Mouse (Mus musculus) heart, adult 2 months (tissue): ENCODE measurements around the gene Exd1. TPM values are rescaled to one million over a fixed set of nuclear protein-coding genes. Genes with fewer than 3 reads are reported as not detected.

ENCODE experiments used
- DNase-seq, 2 experiments: peaks; one replicate each; pipeline ENCODE4 v3.0.0; 2021
- H3K27ac ChIP-seq: fragments of 200-600 bp; 2 replicates; pipeline ENCODE4 v1.8.1; 2022
- H3K27me3 ChIP-seq: fragments of 200-500 bp; 2 replicates; pipeline ENCODE4 v1.6.1; 2012; ENCODE audit warnings: mild to moderate bottlenecking, low read length, inconsistent platforms, mixed read lengths; ENCODE audit not compliant: control insufficient read depth, insufficient read depth
- H3K36me3 ChIP-seq: fragments of 200-500 bp; 2 replicates; pipeline ENCODE4 v1.6.1; 2012; ENCODE audit warnings: low read length, inconsistent platforms; ENCODE audit not compliant: control insufficient read depth, insufficient read depth
- H3K4me1 ChIP-seq: fragments of 200-500 bp; 2 replicates; pipeline ENCODE4 v1.6.1; 2011; ENCODE audit warnings: low read length; ENCODE audit not compliant: control insufficient read depth, insufficient read depth
- H3K4me3 ChIP-seq: fragments of 200-600 bp; 2 replicates; pipeline ENCODE4 v1.8.1; 2022
- H3K79me2 ChIP-seq: fragments of 200-500 bp; replicated peaks from 2 replicates; pipeline ENCODE4 v1.6.1; 2012; ENCODE audit warnings: mild to moderate bottlenecking, inconsistent platforms, low read length, moderate library complexity, mixed read lengths; ENCODE audit not compliant: control insufficient read depth, insufficient read depth
- H3K9ac ChIP-seq: fragments of 200-500 bp; 2 replicates; pipeline ENCODE4 v1.6.1; 2012; ENCODE audit warnings: low read depth, mild to moderate bottlenecking, control low read depth, inconsistent platforms, low read length, mixed read lengths
- CTCF ChIP-seq: fragments of 200-600 bp; IDR thresholded peaks from 2 replicates; pipeline ENCODE4 v1.8.1; 2022; ENCODE audit warnings: antibody characterized with exemption, mild to moderate bottlenecking, moderate library complexity
- EP300 ChIP-seq: fragments of 200-500 bp; IDR thresholded peaks from 2 replicates; pipeline ENCODE4 v1.6.1; 2011; ENCODE audit warnings: low read depth, low read length, control low read depth; ENCODE audit not compliant: insufficient read depth
- POLR2A ChIP-seq: fragments of 200-500 bp; IDR thresholded peaks from 2 replicates; pipeline ENCODE4 v1.6.1; 2011; ENCODE audit warnings: mild to moderate bottlenecking, low read depth, low read length, control low read depth; ENCODE audit not compliant: insufficient read depth
- WGBS: fragments of 180-500 bp; shearing (Covaris S2); methylation state at CpG from one replicate; pipeline ENCODE4 v1.1.7; 2018; 5-methylcytosine and 5-hydroxymethylcytosine counted together
- intact Hi-C: fragments of 180-260 bp; cut with DNase I; formaldehyde crosslinking; loops from one replicate; pipeline ENCODE4 v1.15.1; 2025
- long read RNA-seq: library from polyadenylated mRNA; stranded (forward); transcript quantifications from one replicate; pipeline ENCODE4 v2.0.0, GENCODE M21; 2021
- polyA plus RNA-seq: library from polyadenylated mRNA; depleted of rRNA; stranded (reverse); fragments of >200 nt; gene quantifications from 2 replicates; pipeline ENCODE4 v1.2.3, GENCODE M21; 2012; rRNA removed
- total RNA-seq, 2 experiments: library from RNA; stranded (reverse); gene quantifications; 2 replicates each; pipeline ENCODE4 v1.2.3; 2021

The Exd1 gene
- total RNA-seq (under 1 TPM; 0.18 to 0.23 TPM), polyA plus RNA-seq (0.21 and 0.26 TPM in 2 replicates)
- long read RNA-seq, partial matches to known transcripts = 2 of 2 reads
- long read RNA-seq, other reads (novel, unspliced or antisense) = 0 of 2 reads

DNA sequence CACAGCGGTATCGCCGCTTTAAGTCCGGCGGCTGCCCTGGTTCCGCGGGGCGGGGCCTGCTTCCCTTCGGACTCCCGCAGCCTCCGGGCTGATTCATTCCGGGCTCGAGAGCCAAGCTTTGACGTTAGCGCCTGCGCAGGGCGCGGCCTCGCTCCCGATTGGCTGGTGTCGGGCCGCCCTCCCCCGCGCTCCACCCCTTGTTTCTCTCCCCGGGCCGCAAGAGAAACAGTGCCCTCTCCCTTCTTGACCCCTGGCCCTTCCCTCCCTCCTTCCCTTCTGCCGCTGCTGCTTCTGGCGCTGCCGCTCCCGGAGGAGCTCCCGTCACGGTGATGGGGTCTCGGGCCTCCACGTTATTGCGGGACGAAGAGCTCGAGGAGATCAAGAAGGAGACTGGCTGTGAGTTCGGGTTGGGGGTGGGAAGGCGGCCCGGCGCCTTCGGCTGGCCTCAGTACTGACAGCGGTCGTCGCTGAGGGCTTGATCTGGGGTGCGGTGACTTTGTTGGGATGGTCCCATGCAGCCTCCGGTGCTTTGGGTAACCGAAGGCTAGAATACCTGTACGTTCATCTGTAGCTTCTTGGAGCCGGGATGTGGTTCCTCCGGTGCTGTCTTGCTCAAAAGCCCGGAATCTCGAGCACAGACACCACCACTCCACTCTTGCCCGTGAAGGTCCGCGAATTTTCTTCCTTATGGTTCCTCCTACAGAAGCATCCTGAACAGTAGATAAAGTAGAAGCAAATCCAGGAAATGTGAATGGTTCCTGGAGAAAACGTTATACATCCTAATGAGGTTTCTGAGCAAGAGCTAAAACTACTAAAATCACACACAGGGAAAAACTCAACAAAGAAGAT, at the start of gene Exd1, which contains the start of gene Chp1:
TSS of gene Exd1 (minus strand) at position 106 of the 849 bp plus-strand sequence.
TSS of gene Chp1 (plus strand) at position 176 of the 849 bp plus-strand sequence.
- H3K4me3 ChIP-seq = peak within 1 kb of the TSS; percentile 65
- peaks cover 2% of the 10 kb centered on the region; the same call in 1 of the 2 replicates for H3K4me1 ChIP-seq
- peaks cover 11% of the 10 kb centered on the region for H3K36me3 ChIP-seq
- intact Hi-C loops = loop anchor here (2.0 to 5.0 kb wide), 4 partner anchors 47 to 800 kb away; partner anchors contain the start of genes Inafm2, Ino80 and Ndufaf1
- no peaks in the 10 kb centered on the region for H3K27me3 ChIP-seq
- no peaks in the 10 kb centered on the region; the same call in 1 of the 2 replicates for H3K79me2 ChIP-seq
- H3K9ac ChIP-seq = peak within 1 kb of the TSS; percentile 86
- WGBS = under 1% methylated on average over 57 of the region's 57 CpGs
- peak; percentile 78 for TF ChIP-seq POLR2A
- TF ChIP-seq CTCF = no peak
- H3K27ac ChIP-seq = peak within 1 kb of the TSS; percentile 93
- peak; percentile 99 to 100 for DNase-seq

DNA sequence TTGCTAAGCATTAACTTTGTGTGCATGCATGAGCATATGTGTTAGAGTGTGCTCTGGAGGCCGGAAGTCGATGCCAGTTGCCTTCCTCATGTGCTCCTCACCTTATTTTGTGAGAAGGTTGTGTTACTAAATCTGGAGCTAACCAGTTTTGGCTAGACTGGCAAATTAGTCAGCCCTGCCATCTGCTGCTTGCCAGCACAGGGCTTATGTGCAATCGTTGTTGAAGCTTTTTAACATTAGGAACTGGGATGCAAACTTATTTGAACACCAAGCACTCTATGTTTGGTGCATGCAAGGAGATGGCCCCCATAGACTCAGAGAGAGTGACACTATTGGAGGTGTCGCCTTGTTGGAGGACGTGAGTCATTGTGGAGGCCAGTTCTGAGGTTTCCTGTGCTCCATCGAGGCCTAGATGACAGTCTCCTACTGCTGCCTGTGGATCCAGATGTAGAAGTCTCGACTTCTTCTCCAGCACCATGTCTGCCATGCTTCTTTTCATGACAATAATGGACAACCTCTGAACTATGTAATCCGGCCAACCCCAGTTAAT, 49.4 kb upstream of the Exd1 start:
- 48% methylated on average over 8 of the region's 8 CpGs for WGBS
- H3K79me2 ChIP-seq = peaks cover 4% of the 10 kb centered on the region; the same call in 1 of the 2 replicates
- TF ChIP-seq POLR2A (no peak), CTCF (no peak), EP300 (0 out of 2 replicates have a peak, but pooled peaks have one; percentile 49)
- no peak overlapping the region for H3K4me3 ChIP-seq
- peaks cover 54% of the 10 kb centered on the region for H3K36me3 ChIP-seq
- no peak overlapping the region for H3K9ac ChIP-seq
- no peaks in the 10 kb centered on the region for H3K27me3 ChIP-seq
- peak overlapping the region; percentile 99; the same call in 1 of the 2 replicates for H3K27ac ChIP-seq
- H3K4me1 ChIP-seq = peaks cover 23% of the 10 kb centered on the region
- DNase-seq = no peak
- intact Hi-C loops = no loop called here

DNA sequence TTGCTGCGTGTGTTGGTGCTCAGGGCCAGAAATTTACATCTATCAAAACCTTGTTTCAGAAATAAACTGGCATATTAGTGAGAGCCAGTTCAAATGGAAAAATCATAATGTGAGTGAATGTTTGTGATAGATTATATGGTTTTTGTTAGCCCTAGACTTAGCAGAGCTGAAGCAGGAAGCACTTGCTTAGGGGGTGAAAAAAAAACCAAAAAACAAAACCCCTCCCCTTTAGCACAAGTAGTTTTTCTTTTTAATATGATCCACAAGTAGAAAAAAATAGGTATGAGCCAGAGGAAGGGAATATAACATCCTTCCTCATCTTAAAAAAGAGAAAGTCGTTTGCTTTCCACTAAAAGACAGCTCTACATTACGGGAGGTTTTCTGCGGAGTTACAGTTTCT, 47.9 kb upstream of the Exd1 start:
- 10% methylated on average over 4 of the region's 4 CpGs for WGBS
- H3K79me2 ChIP-seq = peaks cover 3% of the 10 kb centered on the region; the same call in 1 of the 2 replicates
- intact Hi-C loops = loop anchor here (2.0 kb wide), 2 partner anchors 23 to 49 kb away; partner anchors contain the start of genes Chp1, Exd1, Nusap1 and Oip5
- peaks cover 41% of the 10 kb centered on the region for H3K36me3 ChIP-seq
- DNase-seq = no peak
- no peak for TF ChIP-seq CTCF
- no peak for TF ChIP-seq EP300
- no peak for TF ChIP-seq POLR2A
- peaks cover 17% of the 10 kb centered on the region for H3K4me1 ChIP-seq
- peak overlapping the region; percentile 63; the same call in 1 of the 2 replicates for H3K9ac ChIP-seq
- no peaks in the 10 kb centered on the region for H3K27me3 ChIP-seq
- H3K4me3 ChIP-seq = peak overlapping the region; percentile 77
- peak overlapping the region; percentile 99 for H3K27ac ChIP-seq

DNA sequence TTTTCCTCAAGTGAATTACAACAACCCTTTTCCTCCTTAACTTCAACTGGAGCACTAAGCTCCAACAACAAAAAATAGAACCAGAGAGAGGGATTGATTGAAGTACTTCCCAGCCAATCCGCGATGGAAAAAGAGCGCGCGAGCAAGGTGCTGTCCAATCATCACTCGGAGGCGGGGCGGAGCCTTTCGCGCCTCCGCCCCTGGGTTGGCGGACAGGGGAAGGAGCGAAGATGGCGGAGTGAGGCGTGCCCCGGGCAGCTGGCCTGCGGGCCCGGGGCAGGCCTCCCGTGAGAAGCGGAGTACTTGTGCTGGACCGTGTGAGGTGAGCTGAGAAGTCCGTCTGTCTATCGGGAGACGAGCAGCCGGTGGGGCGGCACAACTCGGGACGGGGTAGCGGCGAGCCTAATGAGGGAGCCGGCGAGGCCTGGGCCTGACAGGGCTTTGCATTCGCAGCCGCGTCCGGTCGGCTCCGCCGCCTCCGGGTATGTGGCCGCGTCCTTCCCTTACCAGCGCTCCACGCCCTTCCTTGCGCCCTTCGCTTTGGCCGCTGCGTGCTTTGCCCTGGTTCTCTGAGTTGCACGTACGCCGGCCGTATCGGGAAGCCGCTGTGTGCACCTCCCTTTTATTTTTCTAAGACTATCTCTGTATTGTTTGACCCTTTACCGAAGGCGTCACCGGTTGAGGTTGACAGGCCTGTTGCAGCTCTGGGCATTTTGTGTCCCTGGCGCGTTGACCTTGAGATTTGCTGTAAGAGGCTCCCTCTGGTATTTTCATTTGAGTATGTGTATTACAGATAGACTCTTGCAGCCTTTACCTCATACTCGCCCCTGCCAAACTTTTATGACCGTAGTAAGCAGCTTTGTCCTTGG, 46.9 kb upstream of the Exd1 start:
- Histone ChIP-seq H3K4me3 (peak overlapping the region; percentile 77), H3K4me1 (peaks cover 13% of the 10 kb centered on the region), H3K79me2 (peaks cover 3% of the 10 kb centered on the region; the same call in 1 of the 2 replicates), H3K9ac (peak overlapping the region; percentile 95), H3K27me3 (no peaks in the 10 kb centered on the region), H3K36me3 (peaks cover 32% of the 10 kb centered on the region), H3K27ac (peak overlapping the region; percentile 99)
- no peak; the same call in 1 of the 2 replicates for TF ChIP-seq CTCF
- TF ChIP-seq EP300 = no peak
- peak; percentile 90 for TF ChIP-seq POLR2A
- intact Hi-C loops = loop anchor here (2.0 kb wide), 2 partner anchors 24 to 48 kb away; partner anchors contain the start of genes Chp1, Exd1, Nusap1 and Oip5
- under 1% methylated on average over 61 of the region's 61 CpGs for WGBS
- peak; percentile 94 to 96 for DNase-seq

DNA sequence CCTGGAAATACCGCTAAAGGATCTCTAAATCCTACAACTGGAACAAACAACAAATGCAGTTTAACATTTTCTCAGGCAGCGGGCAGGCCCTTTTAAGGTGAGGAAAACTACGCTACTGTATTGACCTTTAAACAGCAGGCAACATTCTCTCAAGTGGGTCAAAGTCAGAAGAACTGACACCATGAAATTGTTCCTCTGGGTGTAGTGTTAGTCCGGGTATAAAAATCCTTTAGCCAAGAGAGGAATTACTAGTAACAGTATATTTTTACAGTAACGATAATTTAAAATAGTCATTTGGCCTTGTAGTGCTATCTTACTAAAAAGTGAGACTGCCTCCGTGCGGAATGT, 46.3 kb upstream of the Exd1 start:
- intact Hi-C loops = loop anchor here (2.0 kb wide), 4 partner anchors 25 to 117 kb away; partner anchors contain the start of genes Chp1, Exd1, Ino80 and Nusap1
- peaks cover 13% of the 10 kb centered on the region for H3K4me1 ChIP-seq
- peak overlapping the region; percentile 99 for H3K27ac ChIP-seq
- TF ChIP-seq CTCF = 0 out of 2 replicates have a peak, but pooled peaks have one; percentile 27
- TF ChIP-seq EP300 = no peak
- no peak for TF ChIP-seq POLR2A
- H3K36me3 ChIP-seq = peaks cover 27% of the 10 kb centered on the region
- no peaks in the 10 kb centered on the region for H3K27me3 ChIP-seq
- H3K79me2 ChIP-seq = peaks cover 3% of the 10 kb centered on the region; the same call in 1 of the 2 replicates
- DNase-seq = no peak
- H3K9ac ChIP-seq = peak overlapping the region; percentile 65
- peak overlapping the region; percentile 77 for H3K4me3 ChIP-seq
- WGBS = 6% methylated on average over 7 of the region's 7 CpGs
